Mouse (Mus musculus) CH12.LX (cell line): ENCODE data around the gene 2410004B18Rik. TPM values are rescaled to one million over a fixed set of nuclear protein-coding genes. Genes with fewer than 3 reads are reported as not detected.

Source experiments
- DNase-seq: peaks from one replicate; pipeline ENCODE4 v3.0.0-alpha.2; 2013; ENCODE audit errors: extremely low read depth
- H3K27ac ChIP-seq: 2 replicates; pipeline ENCODE4 v1.5.1; 2012; ENCODE audit warnings: low read depth, mild to moderate bottlenecking, control low read depth, moderate library complexity; ENCODE audit not compliant: insufficient read depth
- H3K27me3 ChIP-seq: replicated peaks from 2 replicates; pipeline ENCODE3; 2012; ENCODE audit warnings: inconsistent platforms
- H3K36me3 ChIP-seq, 2 experiments: replicated peaks in 1 of 2; 2 replicates each; pipeline versions ENCODE3 to v1.6.1; 2012; ENCODE audit warnings: inconsistent platforms in 1 of 2, low read length in 1 of 2, mild to moderate bottlenecking in 1 of 2, mixed read lengths in 1 of 2, moderate library complexity in 1 of 2; ENCODE audit not compliant: control insufficient read depth in 1 of 2, insufficient read depth in 1 of 2
- H3K4me1 ChIP-seq, 2 experiments: 2 replicates each; pipeline ENCODE4 v1.6.1; 2012; ENCODE audit warnings: inconsistent platforms in 1 of 2, moderate library complexity in 1 of 2; ENCODE audit not compliant: insufficient read depth in 2 of 2, control insufficient read depth in 1 of 2
- H3K4me2 ChIP-seq: 2 replicates; pipeline ENCODE4 v1.6.1; 2012; ENCODE audit warnings: low read depth, mild to moderate bottlenecking, control low read depth; ENCODE audit not compliant: poor library complexity, insufficient read depth, severe bottlenecking
- H3K4me3 ChIP-seq, 3 experiments: fragments of 150-350 bp in 1 of 3; sonication (generic) in 1 of 3; replicated peaks in 1 of 3; 2 replicates each; pipeline versions ENCODE3 to v1.5.1; 2011 to 2012; ENCODE audit warnings: low read depth in 2 of 3, low read length in 2 of 3, mild to moderate bottlenecking in 2 of 3, moderate library complexity in 2 of 3, control low read depth in 1 of 3, improper control_type of control experiment in 1 of 3, inconsistent platforms in 1 of 3, mixed read lengths in 1 of 3; ENCODE audit not compliant: poor library complexity in 1 of 3
- H3K79me2 ChIP-seq: replicated peaks from 2 replicates; pipeline ENCODE4 v1.6.1; 2012; ENCODE audit warnings: mild to moderate bottlenecking, moderate library complexity; ENCODE audit not compliant: control insufficient read depth, poor library complexity, insufficient read depth, severe bottlenecking; ENCODE audit errors: extremely low read depth
- H3K9ac ChIP-seq: 2 replicates; pipeline ENCODE4 v1.6.1; 2012; ENCODE audit warnings: low read depth, mild to moderate bottlenecking, control low read depth, moderate library complexity; ENCODE audit not compliant: insufficient read depth
- H3K9me3 ChIP-seq: replicated peaks from 2 replicates; pipeline ENCODE3; 2012; ENCODE audit warnings: low read length, inconsistent platforms, mixed read lengths
- BHLHE40 ChIP-seq: IDR thresholded peaks from 2 replicates; pipeline ENCODE4 v1.6.1; 2011; ENCODE audit warnings: mild to moderate bottlenecking, low read depth, low read length, improper control_type of control experiment
- CHD2 ChIP-seq: IDR thresholded peaks from 2 replicates; pipeline ENCODE4 v1.6.1; 2011; ENCODE audit warnings: low read length, improper control_type of control experiment
- CTCF ChIP-seq, 2 experiments: IDR thresholded peaks in 1 of 2; conservative IDR thresholded peaks in 1 of 2; 2 replicates each; pipeline ENCODE4 v1.5.1; 2011 to 2012; ENCODE audit warnings: low read depth in 2 of 2, low read length in 2 of 2, improper control_type of control experiment in 1 of 2, inconsistent platforms in 1 of 2, mild to moderate bottlenecking in 1 of 2, moderate library complexity in 1 of 2
- E2F4 ChIP-seq: IDR thresholded peaks from 2 replicates; pipeline ENCODE4 v1.6.1; 2011; ENCODE audit warnings: low read depth, low read length, improper control_type of control experiment; ENCODE audit not compliant: insufficient replicate concordance
- EP300 ChIP-seq: IDR thresholded peaks from 2 replicates; pipeline ENCODE4 v1.6.1; 2011; ENCODE audit warnings: low read length, improper control_type of control experiment
- JUN ChIP-seq: IDR thresholded peaks from 2 replicates; pipeline ENCODE4 v1.6.1; 2011; ENCODE audit warnings: low read depth, mild to moderate bottlenecking, low read length, improper control_type of control experiment, moderate library complexity; ENCODE audit not compliant: insufficient read depth
- KAT2A ChIP-seq: IDR thresholded peaks from 2 replicates; pipeline ENCODE4 v1.6.1; 2012; ENCODE audit warnings: low read length, improper control_type of control experiment, inconsistent platforms; ENCODE audit not compliant: insufficient replicate concordance
- MAFK ChIP-seq: IDR thresholded peaks from 2 replicates; pipeline ENCODE4 v1.6.1; 2011; ENCODE audit warnings: low read length, improper control_type of control experiment; ENCODE audit not compliant: insufficient replicate concordance
- MAX ChIP-seq: IDR thresholded peaks from 2 replicates; pipeline ENCODE4 v1.6.1; 2011; ENCODE audit warnings: low read length, improper control_type of control experiment
- MEF2A ChIP-seq: IDR thresholded peaks from 2 replicates; pipeline ENCODE4 v1.6.1; 2014; ENCODE audit warnings: low read depth, mild to moderate bottlenecking, inconsistent platforms, low read length, improper control_type of control experiment, borderline replicate concordance
- NELFE ChIP-seq: IDR thresholded peaks from 2 replicates; pipeline ENCODE4 v1.6.1; 2011; ENCODE audit warnings: low read depth, low read length, improper control_type of control experiment
- NRF1 ChIP-seq: IDR thresholded peaks from 2 replicates; pipeline ENCODE4 v1.6.1; 2014; ENCODE audit warnings: low read depth, mild to moderate bottlenecking, inconsistent platforms, low read length, improper control_type of control experiment, moderate library complexity
- PAX5 ChIP-seq: IDR thresholded peaks from 2 replicates; pipeline ENCODE4 v1.6.1; 2012; ENCODE audit warnings: low read length, inconsistent platforms, mixed read lengths
- POLR2A ChIP-seq: IDR thresholded peaks from 2 replicates; pipeline ENCODE4 v1.6.1; 2011; ENCODE audit warnings: low read depth, mild to moderate bottlenecking, improper control_type of control experiment, low read length
- POLR2AphosphoS2 ChIP-seq: IDR thresholded peaks from 2 replicates; pipeline ENCODE4 v1.6.1; 2011; ENCODE audit warnings: low read depth, low read length, improper control_type of control experiment
- SIN3A ChIP-seq: IDR thresholded peaks from 2 replicates; pipeline ENCODE4 v1.6.1; 2012; ENCODE audit warnings: low read length, improper control_type of control experiment, inconsistent platforms
- SMC3 ChIP-seq: IDR thresholded peaks from 2 replicates; pipeline ENCODE4 v1.6.1; 2011; ENCODE audit warnings: low read depth, low read length, improper control_type of control experiment
- TBP ChIP-seq: conservative IDR thresholded peaks from 2 replicates; pipeline ENCODE4 v1.6.1; 2011; ENCODE audit warnings: low read depth, low read length, improper control_type of control experiment
- UBTF ChIP-seq: IDR thresholded peaks from 2 replicates; pipeline ENCODE4 v1.6.1; 2012; ENCODE audit warnings: low read depth, mild to moderate bottlenecking, inconsistent platforms, low read length, improper control_type of control experiment, moderate library complexity
- USF1 ChIP-seq: IDR thresholded peaks from 2 replicates; pipeline ENCODE4 v1.6.1; 2014; ENCODE audit warnings: low read depth, mild to moderate bottlenecking, inconsistent platforms, low read length, improper control_type of control experiment
- USF2 ChIP-seq: conservative IDR thresholded peaks from 2 replicates; pipeline ENCODE4 v1.6.1; 2011; ENCODE audit warnings: low read depth, low read length, improper control_type of control experiment
- ZNF384 ChIP-seq: IDR thresholded peaks from 2 replicates; pipeline ENCODE4 v1.6.1; 2012; ENCODE audit warnings: low read depth, low read length, improper control_type of control experiment, inconsistent platforms
- dilution Hi-C: fragments of 300-500 bp; cut with MboI; formaldehyde crosslinking; loops from 2 replicates; pipeline ENCODE4 v1.14.3; 2020; ENCODE audit warnings: low sequenced_read_pairs; ENCODE audit not compliant: extremely low pct_unique_long_range_greater_than_20kb, extremely low pct_ligation_motif_present
- in situ Hi-C: fragments of 300-500 bp; cut with MboI; formaldehyde crosslinking; loops from 3 replicates; pipeline ENCODE4 v1.14.3; 2019; ENCODE audit warnings: low sequenced_read_pairs, low pct_ligation_motif_present, low pct_unique_long_range_greater_than_20kb, mixed read lengths
- polyA plus RNA-seq: library from polyadenylated mRNA; unstranded; fragments of >175 nt; gene quantifications from 2 replicates; pipeline ENCODE4 v1.2.1, GENCODE M21; 2012; ENCODE audit warnings: low read depth; ENCODE audit not compliant: insufficient read length
- total RNA-seq, 2 experiments: library from RNA; depleted of rRNA; stranded (reverse); fragments of 300-350 nt in 1 of 2; fragments of >200 nt in 1 of 2; gene quantifications; 2 replicates each; pipeline ENCODE4 v1.2.3; 2012 to 2014

2410004B18Rik gene
- total and polyA plus RNA-seq, 3 experiments, result 51.9 to 138 (median 123) TPM

GRCm38 (mm10) chr3:145924649-145925337, 13.0 kb upstream of the 2410004B18Rik start (continued):
- TF ChIP-seq CTCF (conservative IDR thresholded peaks at IDR 0.05 in 1 of 2, IDR thresholded peaks at IDR 0.05 in 1 of 2; ENCODE audit: low read depth in 2 of 2, low read length in 2 of 2), result no peak
- peak; percentile 67; the same call in 1 of the 2 replicates for TF ChIP-seq CHD2
- no peak for TF ChIP-seq UBTF
- peak; percentile 65 for TF ChIP-seq ZNF384
- TF ChIP-seq PAX5, result no peak
- peak; percentile 81 for TF ChIP-seq NELFE
- TF ChIP-seq TBP, result peak; percentile 64; the same call in 1 of the 2 replicates
- 0 out of 2 replicates have a peak, but pooled peaks have one; percentile 45 for TF ChIP-seq KAT2A

DNA sequence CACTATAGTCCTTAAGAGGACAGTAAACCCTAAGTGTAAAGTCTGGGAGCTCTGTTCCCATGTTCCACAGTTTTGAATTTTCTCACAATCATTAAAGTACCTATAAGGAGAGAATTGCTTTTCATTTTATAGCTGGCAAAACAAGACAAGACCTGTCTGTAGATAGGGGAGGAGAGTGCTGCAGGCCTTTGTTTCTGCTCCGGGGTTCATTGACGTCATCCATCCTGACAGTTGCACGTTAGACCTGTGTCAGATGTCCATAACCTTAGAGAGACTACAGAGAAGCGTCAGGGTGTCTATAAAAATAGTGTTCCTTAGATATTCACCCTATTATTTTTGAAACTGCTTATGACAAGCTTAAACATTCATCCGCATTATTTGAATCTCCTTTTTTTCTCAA, 12.3 kb upstream of the 2410004B18Rik start:
- Histone ChIP-seq H3K9me3 (peaks cover 18% of the 10 kb centered on the region), H3K79me2 (peaks cover 50% of the 10 kb centered on the region), H3K4me2 (peak overlapping the region; percentile 77)
- TF ChIP-seq PAX5, result no peak
- no peak for TF ChIP-seq JUN
- no peak for TF ChIP-seq USF2
- no peak for TF ChIP-seq UBTF
- no peak for TF ChIP-seq SIN3A
- TF ChIP-seq MEF2A, result no peak
- no peak for TF ChIP-seq BHLHE40
- TF ChIP-seq E2F4, result no peak
- no peak for TF ChIP-seq SMC3
- TF ChIP-seq EP300, result no peak
- TF ChIP-seq USF1, result no peak
- TF ChIP-seq NRF1, result no peak
- no peak for TF ChIP-seq MAX
- no peak for TF ChIP-seq CTCF (conservative IDR thresholded peaks at IDR 0.05 in 1 of 2, IDR thresholded peaks at IDR 0.05 in 1 of 2; ENCODE audit: low read depth in 2 of 2, low read length in 2 of 2)
- no peak for TF ChIP-seq POLR2A
- no peak for TF ChIP-seq POLR2AphosphoS2
- TF ChIP-seq NELFE, result no peak
- TF ChIP-seq MAFK, result no peak
- TF ChIP-seq, all 38 proteins: peak for 0
- Histone ChIP-seq H3K27me3 (no peaks in the 10 kb centered on the region), H3K4me3 (peak overlapping the region; percentile 74 to 91 (median 87)), H3K27ac (no peak overlapping the region), H3K9ac (peak overlapping the region; percentile 97; the same call in 1 of the 2 replicates), H3K4me1 (peaks cover 12 to 64% of the 10 kb centered on the region in 2 experiments), H3K36me3 (peaks cover 26 to 47% of the 10 kb centered on the region in 2 experiments)
- in situ Hi-C loops, result no loop called here
- no peak for DNase-seq
- dilution Hi-C loops, result no loop called here
